Mouse (Mus musculus): ENCODE measurements at regions not wholly inside any gene's neighbourhood (a gene's known extent, or its start where the extent isn't known, plus 50 kb on each side); places are given as distances from the start of the nearest gene placed in this dataset.

DNA sequence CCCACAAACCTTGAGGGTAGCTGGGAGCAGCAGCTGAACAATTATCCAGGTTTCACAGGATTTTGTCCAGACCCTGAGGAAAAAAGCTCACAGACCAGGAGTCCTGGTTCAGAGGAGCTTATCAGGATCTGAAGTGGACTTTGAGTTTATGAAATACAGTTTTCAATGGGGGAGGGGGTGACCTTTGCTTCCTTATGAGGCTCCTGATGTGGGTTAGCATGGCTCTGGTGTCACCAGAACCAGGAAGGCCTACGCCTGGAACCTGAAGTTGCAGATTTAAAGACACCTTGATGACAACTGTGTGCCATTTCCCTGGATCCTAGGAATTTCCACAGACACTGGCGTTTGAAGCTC, 364.7 kb downstream of the Btg1 start:
- whole genome bisulfite sequencing, result 81% methylated on average over 2 of the region's 2 CpGs

DNA sequence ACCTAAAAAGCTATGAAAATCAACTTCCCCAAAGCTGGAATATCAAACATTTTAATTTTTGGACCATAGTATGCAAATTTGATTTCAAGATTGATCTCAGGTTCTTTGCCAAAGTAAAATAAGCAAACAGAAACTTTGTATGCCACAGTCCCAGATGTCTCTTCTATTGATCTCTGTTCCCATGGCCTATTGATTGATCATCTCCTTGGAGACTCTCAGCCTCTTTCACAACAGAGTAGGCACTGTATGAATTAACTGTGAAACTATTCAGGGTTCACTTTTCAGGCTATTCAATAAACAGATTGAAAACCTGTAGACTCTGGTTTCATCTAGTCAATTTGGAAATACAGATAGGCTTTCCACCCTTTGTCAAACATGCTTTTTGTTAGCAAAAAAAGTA, 384.1 kb downstream of the Btg1 start:
- no peaks in the 10 kb centered on the region for H3K4me1 ChIP-seq (ENCODE audit: control insufficient read depth, insufficient read depth, insufficient read length)
- no peak for DNase-seq (ENCODE audit: low read depth in 1 of 2, low spot score in 2 of 2)
- no peak overlapping the region for H3K27ac ChIP-seq (ENCODE audit: insufficient read depth, low read length)
- no peaks in the 10 kb centered on the region for H3K36me3 ChIP-seq (ENCODE audit: control insufficient read depth, insufficient read depth, low read length)
- no peak overlapping the region for H3K4me3 ChIP-seq (ENCODE audit: extremely low read depth, insufficient read depth, insufficient read length)
- no peak for TF ChIP-seq POLR2A (IDR thresholded peaks at IDR 0.05; ENCODE audit: low read depth, low read length)
- TF ChIP-seq CTCF (IDR thresholded peaks at IDR 0.05; ENCODE audit: extremely low read depth, insufficient read depth, insufficient read length, insufficient replicate concordance), result no peak
- no peaks in the 10 kb centered on the region for H3K27me3 ChIP-seq (ENCODE audit: control insufficient read depth, insufficient read depth, low read length)

More for the DNA sequence above, 364.7 kb downstream of the Btg1 start:
- Histone ChIP-seq H3K4me3 (ENCODE audit: extremely low read depth, insufficient read depth, insufficient read length) (no peak overlapping the region), H3K27ac (ENCODE audit: insufficient read depth, low read length) (no peak overlapping the region), H3K36me3 (ENCODE audit: control insufficient read depth, insufficient read depth, low read length) (no peaks in the 10 kb centered on the region), H3K27me3 (ENCODE audit: control insufficient read depth, insufficient read depth, low read length) (no peaks in the 10 kb centered on the region), H3K4me1 (ENCODE audit: control insufficient read depth, insufficient read depth, insufficient read length) (no peaks in the 10 kb centered on the region; the same call in 1 of the 2 replicates)
- TF ChIP-seq CTCF (IDR thresholded peaks at IDR 0.05; ENCODE audit: extremely low read depth, insufficient read depth, insufficient read length, insufficient replicate concordance) (no peak), POLR2A (IDR thresholded peaks at IDR 0.05; ENCODE audit: low read depth, low read length) (no peak)
- no peak for DNase-seq (ENCODE audit: low read depth in 1 of 2, low spot score in 2 of 2)

DNA sequence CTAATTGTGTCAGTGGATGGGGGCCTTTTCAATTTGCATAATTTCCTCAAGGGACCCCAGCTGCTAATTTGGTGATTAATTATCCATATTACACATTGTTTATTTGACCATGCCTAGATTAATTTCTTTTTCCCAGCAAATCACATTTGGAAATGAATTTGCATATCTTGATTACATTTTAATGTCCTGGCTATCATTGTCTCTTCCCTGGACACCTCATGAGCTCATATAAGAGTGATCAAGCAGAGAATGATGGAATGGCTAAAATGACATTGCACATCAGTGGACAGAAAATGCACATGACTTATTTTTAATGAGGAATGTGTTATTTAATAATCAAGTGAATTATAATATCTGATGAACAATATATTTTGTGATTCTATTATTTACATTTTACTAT, 392.1 kb downstream of the Btg1 start:
- DNase-seq (ENCODE audit: low read depth in 1 of 2, low spot score in 2 of 2), result no peak
- no peaks in the 10 kb centered on the region for H3K27me3 ChIP-seq (ENCODE audit: control insufficient read depth, insufficient read depth, low read length)
- no peak for TF ChIP-seq POLR2A (IDR thresholded peaks at IDR 0.05; ENCODE audit: low read depth, low read length)
- H3K4me1 ChIP-seq (ENCODE audit: control insufficient read depth, insufficient read depth, insufficient read length), result no peaks in the 10 kb centered on the region
- H3K27ac ChIP-seq (ENCODE audit: insufficient read depth, low read length), result no peak overlapping the region
- H3K36me3 ChIP-seq (ENCODE audit: control insufficient read depth, insufficient read depth, low read length), result no peaks in the 10 kb centered on the region
- H3K4me3 ChIP-seq (ENCODE audit: extremely low read depth, insufficient read depth, insufficient read length), result no peak overlapping the region

DNA sequence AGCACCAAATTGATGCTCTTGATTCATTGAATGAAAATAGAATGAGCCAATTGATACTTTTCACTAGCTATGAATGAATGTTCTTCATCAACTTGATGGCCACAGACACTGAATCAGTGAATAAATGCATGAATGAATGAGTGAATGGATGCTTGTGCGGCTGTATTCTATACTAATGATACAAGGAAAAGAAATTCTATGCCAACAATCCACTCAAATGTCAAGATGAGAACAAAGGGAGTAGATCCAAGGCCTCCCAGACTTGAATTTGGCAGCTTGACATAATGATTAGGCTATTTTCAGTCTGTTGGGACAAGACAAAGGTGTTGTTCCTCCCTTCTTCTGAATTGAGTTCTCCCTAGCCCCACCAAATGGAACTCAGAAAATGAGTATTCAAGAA, 393.1 kb downstream of the Btg1 start:
- no peak overlapping the region for H3K27ac ChIP-seq (ENCODE audit: insufficient read depth, low read length)
- H3K36me3 ChIP-seq (ENCODE audit: control insufficient read depth, insufficient read depth, low read length), result no peaks in the 10 kb centered on the region
- H3K4me3 ChIP-seq (ENCODE audit: extremely low read depth, insufficient read depth, insufficient read length), result no peak overlapping the region
- H3K27me3 ChIP-seq (ENCODE audit: control insufficient read depth, insufficient read depth, low read length), result no peaks in the 10 kb centered on the region
- no peaks in the 10 kb centered on the region for H3K4me1 ChIP-seq (ENCODE audit: control insufficient read depth, insufficient read depth, insufficient read length)
- TF ChIP-seq POLR2A (IDR thresholded peaks at IDR 0.05; ENCODE audit: low read depth, low read length), result no peak
- no peak for TF ChIP-seq CTCF (IDR thresholded peaks at IDR 0.05; ENCODE audit: extremely low read depth, insufficient read depth, insufficient read length, insufficient replicate concordance)
- no peak for DNase-seq (ENCODE audit: low read depth in 1 of 2, low spot score in 2 of 2)
- WGBS, result 86% methylated on average over 1 of the region's 1 CpGs

DNA sequence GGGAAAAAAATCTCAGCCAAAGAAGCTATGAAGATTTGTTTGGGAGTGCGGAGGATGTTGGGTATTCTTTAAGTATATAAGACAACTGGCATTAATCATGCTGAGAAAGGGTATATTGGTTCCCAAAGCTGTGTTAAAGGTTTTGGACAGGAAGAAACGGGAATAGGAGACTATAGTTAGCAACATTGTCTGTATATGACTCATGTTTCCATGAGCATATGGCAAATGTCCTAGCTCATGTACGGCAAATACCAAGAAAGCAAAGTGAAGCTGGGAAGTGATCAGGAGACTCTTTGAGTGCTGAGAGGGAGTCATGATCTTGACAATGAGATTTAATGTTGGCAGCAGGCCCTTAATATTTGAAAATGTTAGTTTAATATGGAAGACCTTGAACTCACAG, 401.8 kb downstream of the Btg1 start:
- Histone ChIP-seq H3K4me1 (ENCODE audit: control insufficient read depth, insufficient read depth, insufficient read length) (no peaks in the 10 kb centered on the region), H3K36me3 (ENCODE audit: control insufficient read depth, insufficient read depth, low read length) (no peaks in the 10 kb centered on the region), H3K4me3 (ENCODE audit: extremely low read depth, insufficient read depth, insufficient read length) (no peak overlapping the region), H3K27me3 (ENCODE audit: control insufficient read depth, insufficient read depth, low read length) (no peaks in the 10 kb centered on the region), H3K27ac (ENCODE audit: insufficient read depth, low read length) (no peak overlapping the region)
- WGBS, result 77% methylated on average over 3 of the region's 3 CpGs
- TF ChIP-seq CTCF (IDR thresholded peaks at IDR 0.05; ENCODE audit: extremely low read depth, insufficient read depth, insufficient read length, insufficient replicate concordance) (no peak), POLR2A (IDR thresholded peaks at IDR 0.05; ENCODE audit: low read depth, low read length) (no peak)
- no peak for DNase-seq (ENCODE audit: low read depth in 1 of 2, low spot score in 2 of 2)

DNA sequence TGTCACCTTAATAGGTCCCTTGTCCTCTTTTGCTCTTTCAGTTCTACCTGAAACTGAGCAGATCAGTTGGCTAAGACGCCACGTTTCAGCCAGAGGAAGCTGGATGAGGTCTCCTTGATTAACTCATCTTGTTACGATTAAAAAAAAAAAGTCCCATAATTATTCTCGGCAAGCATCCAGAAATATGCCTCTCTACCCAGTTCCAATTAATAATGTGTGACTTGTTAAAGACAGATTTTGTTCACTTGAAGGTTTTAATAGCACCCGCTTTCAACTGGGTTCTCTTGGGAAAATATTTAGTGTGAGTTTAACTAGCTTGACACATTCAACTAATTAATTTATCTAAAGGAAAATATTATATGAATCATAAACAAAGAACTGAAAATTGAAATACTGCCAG, 412.0 kb downstream of the Btg1 start:
- no peak for DNase-seq (ENCODE audit: low read depth in 1 of 2, low spot score in 2 of 2)
- Histone ChIP-seq H3K27ac (ENCODE audit: insufficient read depth, low read length) (no peak overlapping the region), H3K4me3 (ENCODE audit: extremely low read depth, insufficient read depth, insufficient read length) (no peak overlapping the region), H3K4me1 (ENCODE audit: control insufficient read depth, insufficient read depth, insufficient read length) (no peaks in the 10 kb centered on the region), H3K27me3 (ENCODE audit: control insufficient read depth, insufficient read depth, low read length) (no peaks in the 10 kb centered on the region), H3K36me3 (ENCODE audit: control insufficient read depth, insufficient read depth, low read length) (no peaks in the 10 kb centered on the region)
- WGBS, result 94% methylated on average over 5 of the region's 5 CpGs
- TF ChIP-seq CTCF (IDR thresholded peaks at IDR 0.05; ENCODE audit: extremely low read depth, insufficient read depth, insufficient read length, insufficient replicate concordance) (no peak), POLR2A (IDR thresholded peaks at IDR 0.05; ENCODE audit: low read depth, low read length) (no peak)

DNA sequence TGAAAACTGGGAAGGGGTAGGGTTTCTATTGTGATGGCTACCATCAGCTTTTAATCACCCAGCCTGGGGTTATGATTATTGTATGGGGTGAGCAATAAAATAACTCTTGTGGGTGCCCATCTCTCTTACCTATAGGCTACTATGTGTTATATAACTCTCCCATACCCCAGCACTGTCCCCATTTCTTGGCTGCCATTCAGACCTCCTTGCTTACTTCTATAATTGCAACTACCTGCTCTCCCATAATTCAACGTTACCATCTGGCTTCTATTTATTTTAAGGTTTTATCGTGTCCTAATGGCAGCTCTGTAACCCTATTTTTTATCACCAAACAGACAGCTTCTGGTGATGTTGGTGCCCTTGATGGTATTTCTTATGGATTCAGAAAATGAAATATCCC, 414.2 kb downstream of the Btg1 start:
- no peak for TF ChIP-seq CTCF (IDR thresholded peaks at IDR 0.05; ENCODE audit: extremely low read depth, insufficient read depth, insufficient read length, insufficient replicate concordance)
- TF ChIP-seq POLR2A (IDR thresholded peaks at IDR 0.05; ENCODE audit: low read depth, low read length), result no peak
- Histone ChIP-seq H3K4me3 (ENCODE audit: extremely low read depth, insufficient read depth, insufficient read length) (no peak overlapping the region), H3K4me1 (ENCODE audit: control insufficient read depth, insufficient read depth, insufficient read length) (no peaks in the 10 kb centered on the region), H3K36me3 (ENCODE audit: control insufficient read depth, insufficient read depth, low read length) (no peaks in the 10 kb centered on the region), H3K27me3 (ENCODE audit: control insufficient read depth, insufficient read depth, low read length) (no peaks in the 10 kb centered on the region), H3K27ac (ENCODE audit: insufficient read depth, low read length) (no peak overlapping the region)
- DNase-seq (ENCODE audit: low read depth in 1 of 2, low spot score in 2 of 2), result no peak
- 94% methylated on average over 2 of the region's 2 CpGs for WGBS
